Mouse (Mus musculus) erythroblast, embryonic 14.5 days (primary cell): ENCODE data around the gene Zfp94. TPM values are rescaled to one million over a fixed set of nuclear protein-coding genes. Genes with fewer than 3 reads are reported as not detected.

Source experiments
- H3K27me3 ChIP-seq: 2 replicates; pipeline ENCODE4 v1.6.1; 2012; ENCODE audit warnings: inconsistent platforms; ENCODE audit not compliant: control insufficient read depth
- H3K36me3 ChIP-seq: 2 replicates; pipeline ENCODE4 v1.6.1; 2012; ENCODE audit warnings: mild to moderate bottlenecking, inconsistent platforms; ENCODE audit not compliant: control insufficient read depth
- H3K4me1 ChIP-seq: 2 replicates; pipeline ENCODE4 v1.6.1; 2012; ENCODE audit warnings: inconsistent platforms; ENCODE audit not compliant: control insufficient read depth
- H3K4me3 ChIP-seq: replicated peaks from 2 replicates; pipeline ENCODE3; 2012; ENCODE audit warnings: moderate library complexity, mild to moderate bottlenecking, inconsistent platforms
- H3K9me3 ChIP-seq: 2 replicates; pipeline ENCODE4 v1.6.1; 2012; ENCODE audit warnings: low read length, inconsistent platforms, mixed read lengths; ENCODE audit not compliant: control insufficient read depth
- GATA1 ChIP-seq: IDR thresholded peaks from 2 replicates; pipeline ENCODE4 v1.6.1; 2012; ENCODE audit warnings: low read length, inconsistent platforms, mixed read lengths
- TAL1 ChIP-seq: IDR thresholded peaks from 3 replicates; pipeline ENCODE4 v1.6.1; 2012; ENCODE audit warnings: low read length, inconsistent platforms, mixed read lengths
- polyA plus RNA-seq: library from polyadenylated mRNA; stranded (reverse); fragments of >175 nt; gene quantifications from 2 replicates; pipeline ENCODE4 v1.2.3, GENCODE M21; 2012

The Zfp94 gene
- polyA plus RNA-seq, 1 experiment: 0.07 TPM

DNA sequence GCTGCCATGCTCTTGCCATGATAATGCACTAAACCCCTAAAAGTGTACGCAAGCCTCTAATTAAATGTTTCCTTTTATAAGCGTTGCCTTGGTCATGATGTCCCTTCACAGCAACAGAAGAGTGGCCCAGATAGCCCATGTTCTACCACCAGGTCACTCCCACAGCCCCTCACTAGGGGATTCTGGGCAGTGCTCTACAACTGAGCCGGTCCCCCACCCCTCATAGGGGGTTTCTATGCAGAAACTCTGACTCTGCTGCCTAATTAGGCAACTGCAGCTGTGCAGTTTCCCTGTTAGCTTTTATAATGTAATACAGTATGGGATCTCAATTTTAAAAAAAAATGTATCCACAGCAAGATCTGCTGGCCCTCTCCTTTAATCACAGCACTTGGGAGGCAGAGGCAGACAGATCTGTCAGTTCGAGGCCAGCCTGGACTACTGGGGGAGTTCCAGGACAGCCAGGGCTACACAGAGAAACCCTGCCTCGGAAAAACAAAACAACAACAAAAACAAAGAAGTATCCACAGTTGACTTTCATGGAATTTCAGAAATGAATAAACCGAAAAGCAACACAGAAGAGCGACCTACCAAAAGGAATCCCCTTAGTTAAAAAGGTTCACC is 46.7 kb downstream of the Zfp94 start:
- H3K4me1 ChIP-seq: peaks cover 4% of the 10 kb centered on the region
- peak overlapping the region; percentile 61 for H3K4me3 ChIP-seq
- peaks cover 3% of the 10 kb centered on the region; the same call in 1 of the 2 replicates for H3K36me3 ChIP-seq
- H3K27me3 ChIP-seq: no peaks in the 10 kb centered on the region
- H3K9me3 ChIP-seq: no peaks in the 10 kb centered on the region
- TF ChIP-seq GATA1 (no peak), TAL1 (no peak)

DNA sequence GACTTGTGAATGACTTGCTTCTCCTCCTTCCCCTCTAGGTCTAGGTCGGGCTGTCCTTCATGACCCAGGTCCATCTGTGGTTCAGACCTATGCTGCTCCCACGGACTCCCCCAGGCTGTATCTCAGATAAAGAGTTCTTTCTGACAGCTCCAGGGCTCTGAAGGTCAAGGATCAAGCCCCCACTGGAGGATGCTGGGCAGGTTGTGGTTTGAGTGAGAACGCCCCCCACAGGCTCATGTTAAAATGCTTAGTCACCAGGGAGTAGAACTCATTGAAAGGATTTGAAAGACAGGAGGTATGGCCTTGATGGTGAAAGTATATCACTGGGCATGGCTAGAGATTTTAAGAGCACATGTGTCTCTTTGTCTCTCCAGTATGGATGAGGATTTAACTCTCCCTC is 47.2 kb downstream of the Zfp94 start:
- Histone ChIP-seq H3K27me3 (no peaks in the 10 kb centered on the region), H3K9me3 (no peaks in the 10 kb centered on the region), H3K4me1 (peaks cover 4% of the 10 kb centered on the region), H3K36me3 (no peaks in the 10 kb centered on the region; the same call in 1 of the 2 replicates), H3K4me3 (no peak overlapping the region)
- no peak for TF ChIP-seq GATA1

- H3K4me3 ChIP-seq: no peak overlapping the region
- TF ChIP-seq TAL1 (no peak), GATA1 (no peak)
- no peaks in the 10 kb centered on the region for H3K27me3 ChIP-seq
Observed at GRCm38 (mm10) chr7:24268176-24269155, 48.0 kb downstream of the Zfp94 start.

DNA sequence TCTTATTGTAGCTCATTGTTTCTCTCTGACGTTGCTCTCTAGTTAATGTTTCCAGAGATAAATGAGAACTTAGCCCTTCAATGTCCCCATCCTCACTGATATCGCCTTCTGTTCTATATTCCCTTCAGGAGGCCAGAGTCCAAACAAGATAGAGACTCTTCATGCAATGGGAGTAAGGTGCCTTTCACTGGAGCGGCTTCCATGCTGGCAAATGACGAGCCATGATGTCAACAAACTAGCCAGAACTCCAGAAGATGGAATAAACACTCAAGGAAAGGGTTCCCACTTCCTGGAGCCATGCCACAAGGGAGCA is 56.5 kb downstream of the Zfp94 start:
- no peak overlapping the region for H3K4me3 ChIP-seq
- H3K36me3 ChIP-seq: no peaks in the 10 kb centered on the region
- H3K4me1 ChIP-seq: no peaks in the 10 kb centered on the region
- H3K9me3 ChIP-seq: no peaks in the 10 kb centered on the region
- no peaks in the 10 kb centered on the region for H3K27me3 ChIP-seq
- TF ChIP-seq GATA1 (no peak), TAL1 (no peak)

More at GRCm38 (mm10) chr7:24268176-24269155, 48.0 kb downstream of the Zfp94 start:
- H3K4me1 ChIP-seq: peaks cover 4% of the 10 kb centered on the region
- no peaks in the 10 kb centered on the region for H3K36me3 ChIP-seq
- no peaks in the 10 kb centered on the region for H3K9me3 ChIP-seq

DNA sequence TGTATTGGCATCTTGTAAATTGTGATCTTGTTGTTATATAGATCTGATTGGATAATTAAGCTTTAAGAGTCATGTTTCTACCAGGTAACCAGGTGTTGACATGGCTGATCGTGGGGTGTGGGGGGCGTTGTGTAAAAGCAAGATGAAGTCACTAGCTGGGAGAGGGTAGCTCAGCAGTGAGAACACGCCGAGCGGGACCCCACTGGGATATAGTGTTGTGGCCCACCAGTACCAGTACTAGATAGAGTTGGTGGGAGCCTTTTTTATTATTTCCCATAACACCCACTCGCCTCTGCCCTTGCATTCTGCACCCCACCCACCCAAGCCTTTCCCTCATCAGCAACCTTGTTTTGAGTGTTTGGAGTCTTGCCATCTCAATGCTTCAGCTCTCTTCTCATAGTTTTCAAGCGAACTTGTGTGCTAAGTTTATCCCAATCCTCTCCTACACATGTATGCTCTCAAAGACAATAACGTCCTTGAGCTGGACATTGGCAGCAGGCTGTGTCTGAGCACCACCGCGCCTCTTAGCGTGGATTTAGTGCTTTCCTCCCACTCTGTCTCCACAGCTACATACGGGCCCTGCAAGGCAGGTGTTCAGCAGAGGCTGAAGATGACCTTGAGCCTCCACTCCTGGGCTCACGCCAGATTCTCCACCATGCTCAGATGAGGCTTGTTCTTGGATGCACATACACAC is 57.0 kb downstream of the Zfp94 start:
- no peaks in the 10 kb centered on the region for H3K9me3 ChIP-seq
- H3K27me3 ChIP-seq: no peaks in the 10 kb centered on the region
- peaks cover 5% of the 10 kb centered on the region for H3K4me1 ChIP-seq
- TF ChIP-seq TAL1: no peak
- TF ChIP-seq GATA1: no peak
- no peak overlapping the region for H3K4me3 ChIP-seq
- H3K36me3 ChIP-seq: no peaks in the 10 kb centered on the region

- TF ChIP-seq GATA1 (no peak), TAL1 (no peak)
- Histone ChIP-seq H3K27me3 (no peaks in the 10 kb centered on the region), H3K4me1 (peaks cover 9% of the 10 kb centered on the region), H3K9me3 (no peaks in the 10 kb centered on the region), H3K4me3 (peak within 1 kb of the TSS; percentile 50), H3K36me3 (no peaks in the 10 kb centered on the region)
Observed at GRCm38 (mm10) chr7:24254633-24255474, 61.6 kb downstream of the Zfp94 start, which contains the start of gene Zfp108. TSS of gene Zfp108 (plus strand) at chr7:24254794.

DNA sequence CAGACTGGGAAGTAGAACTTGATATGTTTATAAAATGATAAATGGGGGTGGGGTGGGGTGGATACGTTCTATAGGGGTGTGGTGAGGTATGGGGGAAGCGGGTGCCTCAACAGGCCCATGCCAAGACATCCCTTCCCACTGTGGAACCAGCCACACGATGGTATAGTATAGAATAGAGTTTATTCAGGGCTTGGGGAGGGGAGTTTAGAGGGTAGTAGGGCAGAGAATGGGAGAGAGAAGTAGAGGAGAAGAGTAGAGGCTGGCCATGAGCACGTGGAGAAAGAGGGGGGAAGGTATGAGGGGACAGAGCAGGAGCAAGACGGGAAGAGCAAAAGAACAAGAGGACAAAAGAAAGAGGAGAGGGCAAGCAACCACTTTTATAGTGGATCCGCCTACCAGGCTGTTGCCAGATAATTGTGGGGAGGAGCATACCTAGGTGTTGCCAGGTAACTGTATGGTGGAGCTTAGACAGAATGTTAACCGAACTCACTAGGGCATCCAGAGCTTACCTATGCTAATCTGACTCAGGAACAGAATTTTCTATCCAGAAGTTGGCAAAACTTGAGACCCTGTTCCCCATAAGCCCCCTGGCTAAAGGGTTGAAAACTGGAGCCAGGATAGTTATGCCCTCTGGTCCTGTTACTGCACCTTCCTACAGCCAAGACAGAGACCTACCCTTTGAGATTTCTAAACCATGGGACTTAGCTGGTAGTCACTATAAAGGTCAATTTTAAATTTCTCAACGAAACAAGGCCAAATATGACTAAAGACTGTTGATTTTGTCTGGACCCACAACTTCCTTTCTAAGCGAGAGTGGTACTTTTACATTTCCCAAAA is 62.5 kb downstream of the Zfp94 start:
- no peaks in the 10 kb centered on the region for H3K27me3 ChIP-seq
- H3K36me3 ChIP-seq: no peaks in the 10 kb centered on the region
- H3K9me3 ChIP-seq: no peaks in the 10 kb centered on the region
- TF ChIP-seq TAL1: no peak
- no peak for TF ChIP-seq GATA1
- H3K4me1 ChIP-seq: peaks cover 9% of the 10 kb centered on the region
- H3K4me3 ChIP-seq: peak overlapping the region; percentile 50

Other genes with a start within 250 kb of the Zfp94 start
- 0.80 and 0.83 TPM in 2 replicates for gene Zfp180, start 234.7 kb downstream of the Zfp94 start, polyA plus RNA-seq
- 0.02 and 0.05 TPM in 2 replicates for gene Zfp112, start 204.4 kb downstream of the Zfp94 start, polyA plus RNA-seq
- gene Zfp235, start 182.5 kb downstream of the Zfp94 start, polyA plus RNA-seq: 0.04 TPM in 1 of 2 replicates, not detected in the other
- not detected in 2 replicates for gene Zfp114, start 141.6 kb downstream of the Zfp94 start, polyA plus RNA-seq
- 0.01 TPM in 1 of 2 replicates, not detected in the other for gene Zfp111, start 105.2 kb downstream of the Zfp94 start, polyA plus RNA-seq
- 0.02 TPM in 1 of 2 replicates, not detected in the other for gene Zfp109, start 79.1 kb downstream of the Zfp94 start, polyA plus RNA-seq
- gene Zfp108, start 61.9 kb downstream of the Zfp94 start, polyA plus RNA-seq: not detected in 2 replicates
- not detected in 2 replicates for gene Zfp93, start 46.2 kb downstream of the Zfp94 start, polyA plus RNA-seq
- gene Zfp61, start 15.4 kb downstream of the Zfp94 start, polyA plus RNA-seq: 0.12 TPM in 1 of 2 replicates, not detected in the other
- not detected in 2 replicates for gene Tescl, start 17.3 kb upstream of the Zfp94 start, polyA plus RNA-seq
- gene Lypd5, start 32.5 kb upstream of the Zfp94 start, polyA plus RNA-seq: 0.02 TPM in 1 of 2 replicates, not detected in the other
- 56.1 and 61.3 TPM in 2 replicates for gene Kcnn4, start 53.6 kb upstream of the Zfp94 start, polyA plus RNA-seq
- gene Smg9, start 83.0 kb upstream of the Zfp94 start, polyA plus RNA-seq: 16.4 and 18.4 TPM in 2 replicates
- not detected in 2 replicates for gene Irgc1, start 135.6 kb upstream of the Zfp94 start, polyA plus RNA-seq
- gene Plaur, start 145.8 kb upstream of the Zfp94 start, polyA plus RNA-seq: 0.08 and 0.17 TPM in 2 replicates
- gene Cadm4, start 165.4 kb upstream of the Zfp94 start, polyA plus RNA-seq: 0.01 TPM in 1 of 2 replicates, not detected in the other
- 0.55 and 0.58 TPM in 2 replicates for gene Zfp428, start 190.3 kb upstream of the Zfp94 start, polyA plus RNA-seq
- not detected in 2 replicates for gene AC161166.1, start 195.8 kb upstream of the Zfp94 start, polyA plus RNA-seq
- 0.18 and 0.20 TPM in 2 replicates for gene Irgq, start 214.0 kb upstream of the Zfp94 start, polyA plus RNA-seq
- gene Pinlyp, start 229.5 kb upstream of the Zfp94 start, polyA plus RNA-seq: not detected in 2 replicates
- gene Xrcc1, start 229.6 kb upstream of the Zfp94 start, polyA plus RNA-seq: 32.1 and 34.8 TPM in 2 replicates